Mouse (Mus musculus) adrenal gland, adult 8-10 months (tissue): ENCODE measurements around the gene Mllt3. TPM values are rescaled to one million over a fixed set of nuclear protein-coding genes. Genes with fewer than 3 reads are reported as not detected.
A peak's percentile ranks its signal among the peaks of the same experiment; 100 is the strongest.
"Not testable (repeated sequence)": the region's sequence is repeated elsewhere in the genome, so short reads cannot be mapped to it uniquely, and the experiment has no call there.

Experiments
- DNase-seq: peaks from one replicate; pipeline ENCODE4 v3.0.0; 2022
- total RNA-seq, 4 experiments: library from RNA; stranded (reverse); gene quantifications; 2 replicates each; pipeline ENCODE4 v1.2.4; 2022

Mllt3 gene
- total RNA-seq, 4 experiments from 2014 or later, result 26.0 to 32.0 (median 27.7) TPM

GRCm38 (mm10) chr4:88011870-88012572, 21.1 kb downstream of the Mllt3 start:
- DNase-seq, result no peak

GRCm38 (mm10) chr4:88010441-88010840, 22.7 kb downstream of the Mllt3 start:
- no peak for DNase-seq

GRCm38 (mm10) chr4:88005801-88006200, 27.4 kb downstream of the Mllt3 start:
- DNase-seq, result no peak

GRCm38 (mm10) chr4:88003159-88003948, 29.8 kb downstream of the Mllt3 start:
- DNase-seq, result no peak

GRCm38 (mm10) chr4:87991710-87992109, 41.5 kb downstream of the Mllt3 start:
- no peak for DNase-seq

- DNase-seq, result no peak
Measured at GRCm38 (mm10) chr4:87990940-87991339, 42.2 kb downstream of the Mllt3 start.

- DNase-seq, result no peak
Measured at GRCm38 (mm10) chr4:87985281-87985680, 47.9 kb downstream of the Mllt3 start.

GRCm38 (mm10) chr4:87984589-87984988, 48.6 kb downstream of the Mllt3 start:
- DNase-seq, result peak; percentile 71

GRCm38 (mm10) chr4:87984091-87984490, 49.1 kb downstream of the Mllt3 start:
- DNase-seq, result no peak

GRCm38 (mm10) chr4:87982578-87982977, 50.6 kb downstream of the Mllt3 start:
- no peak for DNase-seq

GRCm38 (mm10) chr4:87977820-87978448, 55.2 kb downstream of the Mllt3 start:
- DNase-seq, result no peak

GRCm38 (mm10) chr4:87965836-87966235, 67.3 kb downstream of the Mllt3 start:
- no peak for DNase-seq

- not testable (repeated sequence) for DNase-seq
Measured at GRCm38 (mm10) chr4:87964890-87965289, 68.3 kb downstream of the Mllt3 start.

GRCm38 (mm10) chr4:87963773-87964076, 69.4 kb downstream of the Mllt3 start:
- DNase-seq, result no peak

GRCm38 (mm10) chr4:87963055-87963772, 70.0 kb downstream of the Mllt3 start:
- no peak for DNase-seq

GRCm38 (mm10) chr4:87961872-87962271, 71.3 kb downstream of the Mllt3 start:
- no peak for DNase-seq

- DNase-seq, result no peak
Measured at GRCm38 (mm10) chr4:87957852-87958251, 75.3 kb downstream of the Mllt3 start.

- no peak for DNase-seq
Measured at GRCm38 (mm10) chr4:87957198-87957597, 76.0 kb downstream of the Mllt3 start.

- no peak for DNase-seq
Measured at GRCm38 (mm10) chr4:87955132-87955531, 78.0 kb downstream of the Mllt3 start.

- DNase-seq, result peak; percentile 5
Measured at GRCm38 (mm10) chr4:87954421-87955083, 78.6 kb downstream of the Mllt3 start.

- DNase-seq, result no peak
Measured at GRCm38 (mm10) chr4:87953736-87954135, 79.4 kb downstream of the Mllt3 start.

- DNase-seq, result no peak
Measured at GRCm38 (mm10) chr4:87953268-87953667, 79.9 kb downstream of the Mllt3 start.
